Mouse (Mus musculus): ENCODE measurements around the gene Zfp36l2.

- TF ChIP-seq POLR2A (IDR thresholded peaks at IDR 0.05; ENCODE audit: insufficient read depth, low read length) (no peak), EP300 (IDR thresholded peaks at IDR 0.05; ENCODE audit: insufficient read depth, low read depth, low read length) (no peak), CTCF (IDR thresholded peaks at IDR 0.05; ENCODE audit: low read depth, low read length) (no peak)
Observed at GRCm38 (mm10) chr17:84149566-84149965, 38.2 kb downstream of the Zfp36l2 start.

Measured in ES-Bruce4 (cell line).